Mouse (Mus musculus) embryonic stem cell, embryonic (primary cell): ENCODE measurements around the gene Rsph6a.

Experiments
- CTCF ChIA-PET, 4 experiments: fragments of 300-600 bp in 2 of 4; fragments of 350-600 bp in 2 of 4; sonication (Branson Sonifier 250); formaldehyde crosslinking; loops; one replicate each; lab custom pipeline; 2022; ENCODE audit warnings: inconsistent platforms in 2 of 4; lab: Charles Lee
- POLR2A ChIA-PET, 4 experiments: fragments of 300-600 bp in 2 of 4; fragments of 350-600 bp in 2 of 4; sonication (Branson Sonifier 250); formaldehyde crosslinking; loops; one replicate each; lab custom pipeline; 2022; ENCODE audit warnings: antibody characterized with exemption in 4 of 4, inconsistent platforms in 1 of 4; lab: Charles Lee

Gene Rsph6a

GRCm38 (mm10) chr7:19094826-19095750 is 40.6 kb downstream of the Rsph6a start:
- ChIA-PET CTCF (interaction anchor here in 3 of 4 experiments (0.8 to 15.2 kb wide), 8 partner anchors 19 to 91 kb away, joined by 3 to 356 read pairs (median 12); partner anchors contain the start of genes Dmwd (in 3 of the 3), Foxa3 (in 1 of the 3) and Irf2bp1 (in 1 of the 3)), POLR2A (interaction anchor here in 2 of 4 experiments (0.8 to 18.1 kb wide), 24 partner anchors 9 to 534 kb away, joined by 3 to 172 read pairs (median 5); partner anchors contain the start of genes Dmpk (in 2 of the 2), Dmwd (in 2 of the 2), Fbxo46 (in 2 of the 2) and Gm4969 (in 2 of the 2))

- ChIA-PET CTCF (interaction anchor here in 2 of 4 experiments (0.8 to 15.2 kb wide), 5 partner anchors 19 to 42 kb away, joined by 3 to 356 read pairs (median 3); partner anchors contain the start of gene Dmwd (in 1 of the 2)), POLR2A (interaction anchor here in 3 of 4 experiments (0.5 to 18.1 kb wide), 16 partner anchors 12 to 228 kb away, joined by 3 to 172 read pairs (median 4); partner anchors contain the start of genes Fbxo46 (in 2 of the 3), Gm4969 (in 2 of the 3), Dmpk (in 1 of the 3) and Dmwd (in 1 of the 3))
Observed at GRCm38 (mm10) chr7:19095751-19096110, 41.2 kb downstream of the Rsph6a start.

GRCm38 (mm10) chr7:19096421-19096976 is 42.0 kb downstream of the Rsph6a start:
- POLR2A ChIA-PET, result interaction anchor here in 3 of 4 experiments (0.5 to 18.1 kb wide), 15 partner anchors 12 to 227 kb away, joined by 3 to 172 read pairs (median 4); partner anchors contain the start of genes Fbxo46 (in 2 of the 3), Gm4969 (in 2 of the 3), Dmpk (in 1 of the 3) and Dmwd (in 1 of the 3)
- CTCF ChIA-PET, result interaction anchor here in 2 of 4 experiments (0.9 to 15.2 kb wide), 4 partner anchors 18 to 43 kb away, joined by 3 to 356 read pairs (median 4); partner anchors contain the start of gene Dmwd (in 1 of the 2)

GRCm38 (mm10) chr7:19097217-19097616 is 42.7 kb downstream of the Rsph6a start:
- ChIA-PET CTCF (interaction anchor here in 1 of 4 experiments (15.2 kb wide), 1 partner anchor 24 kb away, joined by 356 read pairs; the partner anchor contains the start of gene Dmwd), POLR2A (interaction anchor here in 2 of 4 experiments (0.6 to 18.1 kb wide), 5 partner anchors 17 to 371 kb away, joined by 3 to 172 read pairs (median 3); partner anchors contain the start of genes Dmwd (in 1 of the 2), Fbxo46 (in 1 of the 2) and Gm4969 (in 1 of the 2))

- ChIA-PET CTCF (interaction anchor here in 2 of 4 experiments (0.6 to 15.2 kb wide), 3 partner anchors 17 to 617 kb away, joined by 3 to 356 read pairs (median 5); partner anchors contain the start of gene Dmwd (in 1 of the 2)), POLR2A (interaction anchor here in 2 of 4 experiments (1.2 to 18.1 kb wide), 3 partner anchors 18 to 21 kb away, joined by 3 to 172 read pairs (median 26); partner anchors contain the start of genes Dmwd (in 1 of the 2), Fbxo46 (in 1 of the 2) and Gm4969 (in 1 of the 2))
Observed at GRCm38 (mm10) chr7:19097863-19098262, 43.4 kb downstream of the Rsph6a start.

- CTCF ChIA-PET, result interaction anchor here in 2 of 4 experiments (0.9 to 2.1 kb wide), 3 partner anchors 10 to 26 kb away, joined by 4 to 5 read pairs (median 5); no protein-coding TSS in a partner anchor
- POLR2A ChIA-PET, result interaction anchor here in 3 of 4 experiments (0.5 to 18.1 kb wide), 5 partner anchors 13 to 542 kb away, joined by 3 to 172 read pairs (median 3); partner anchors contain the start of genes Dmwd (in 1 of the 3) and Fbxo46 (in 1 of the 3)
Observed at GRCm38 (mm10) chr7:19098811-19099210, 44.3 kb downstream of the Rsph6a start.

GRCm38 (mm10) chr7:19100290-19100689 is 45.8 kb downstream of the Rsph6a start:
- CTCF ChIA-PET, result no interaction called here
- POLR2A ChIA-PET, result interaction anchor here in 1 of 4 experiments (0.5 to 18.1 kb wide), 3 partner anchors 11 to 36 kb away, joined by 3 to 172 read pairs (median 3); partner anchors contain the start of gene Dmwd

GRCm38 (mm10) chr7:19103741-19104140 is 49.3 kb downstream of the Rsph6a start:
- CTCF ChIA-PET, result interaction anchor here in 1 of 4 experiments (2.9 kb wide), 1 partner anchor 11 kb away, joined by 8 read pairs; no protein-coding TSS in a partner anchor
- POLR2A ChIA-PET, result interaction anchor here in 1 of 4 experiments (1.1 kb wide), 1 partner anchor 11 kb away, joined by 3 read pairs; no protein-coding TSS in a partner anchor

- CTCF ChIA-PET, result interaction anchor here in 2 of 4 experiments (0.7 to 2.9 kb wide), 2 partner anchors 11 to 13 kb away, joined by 3 to 8 read pairs; partner anchors contain the start of gene Gm4969 (in 1 of the 2)
- POLR2A ChIA-PET, result interaction anchor here in 1 of 4 experiments (1.1 kb wide), 1 partner anchor 10 kb away, joined by 3 read pairs; no protein-coding TSS in a partner anchor
Observed at GRCm38 (mm10) chr7:19104486-19104885, 50.0 kb downstream of the Rsph6a start.

- CTCF ChIA-PET, result interaction anchor here in 1 of 4 experiments (0.8 to 1.4 kb wide), 2 partner anchors 14 to 37 kb away, joined by 5 read pairs; partner anchors contain the start of gene Six5
- POLR2A ChIA-PET, result interaction anchor here in 2 of 4 experiments (2.4 to 2.8 kb wide), 2 partner anchors 14 kb away, joined by 6 to 8 read pairs; partner anchors contain the start of gene Six5 (in 1 of the 2)
Observed at GRCm38 (mm10) chr7:19107436-19107835, 52.9 kb downstream of the Rsph6a start.

GRCm38 (mm10) chr7:19109565-19109964 is 55.1 kb downstream of the Rsph6a start:
- ChIA-PET POLR2A (interaction anchor here in 1 of 4 experiments (1.2 to 2.8 kb wide), 2 partner anchors 8 to 16 kb away, joined by 3 to 8 read pairs; partner anchors contain the start of genes Gm4969 and Six5), CTCF (interaction anchor here in 1 of 4 experiments (1.7 kb wide), 1 partner anchor 17 kb away, joined by 5 read pairs; no protein-coding TSS in a partner anchor)

- ChIA-PET CTCF (interaction anchor here (0.6 to 4.2 kb wide), 19 partner anchors 10 to 226 kb away, joined by 3 to 31 read pairs (median 4); partner anchors contain the start of genes Dmwd (in 1 of the 4), Eml2 (in 1 of the 4), Qpctl (in 1 of the 4) and Rsph6a (in 1 of the 4)), POLR2A (interaction anchor here in 3 of 4 experiments (0.5 to 4.3 kb wide), 13 partner anchors 9 to 443 kb away, joined by 3 to 64 read pairs (median 3); partner anchors contain the start of genes Six5 (in 2 of the 3) and Gipr (in 1 of the 3))
Observed at GRCm38 (mm10) chr7:19118028-19118771, 63.7 kb downstream of the Rsph6a start, which contains the start of gene Gm4969. Gene Gm4969 (minus strand): TSS chr7:19118368.

GRCm38 (mm10) chr7:19119083-19119482 is 64.6 kb downstream of the Rsph6a start:
- POLR2A ChIA-PET, result interaction anchor here in 3 of 4 experiments (0.9 to 4.3 kb wide), 33 partner anchors 11 to 241 kb away, joined by 3 to 64 read pairs (median 4); partner anchors contain the start of genes Six5 (in 3 of the 3), Cd3eap (in 1 of the 3), Dmpk (in 1 of the 3) and Eml2 (in 1 of the 3)
- CTCF ChIA-PET, result interaction anchor here in 3 of 4 experiments (0.9 to 4.2 kb wide), 14 partner anchors 9 to 116 kb away, joined by 3 to 31 read pairs (median 5); partner anchors contain the start of genes Dmwd (in 1 of the 3), Eml2 (in 1 of the 3), Irf2bp1 (in 1 of the 3) and Qpctl (in 1 of the 3)

- ChIA-PET CTCF (interaction anchor here (0.5 to 4.2 kb wide), 23 partner anchors 9 to 1106 kb away, joined by 3 to 31 read pairs (median 4); partner anchors contain the start of genes Foxa3 (in 2 of the 4), Eml2 (in 1 of the 4), Irf2bp1 (in 1 of the 4) and Qpctl (in 1 of the 4)), POLR2A (interaction anchor here (0.6 to 4.3 kb wide), 43 partner anchors 10 to 509 kb away, joined by 3 to 64 read pairs (median 4); partner anchors contain the start of genes Six5 (in 3 of the 4), Gipr (in 2 of the 4), Rsph6a (in 2 of the 4) and Cd3eap (in 1 of the 4))
Observed at GRCm38 (mm10) chr7:19119631-19120429, 65.3 kb downstream of the Rsph6a start, which contains the start of gene Fbxo46. Gene Fbxo46 (plus strand): TSS chr7:19119859.
